Mouse (Mus musculus): Measurements from ENCODE around the gene Dars2. TPM values are rescaled to one million over a fixed set of nuclear protein-coding genes. Genes with fewer than 3 reads are reported as not detected.

The Dars2 gene
- polyA plus RNA-seq, 1 experiment from 2014 or later: 8.5 TPM

GRCm38 (mm10) chr1:161039741-161040425 lies 30.6 kb downstream of the Dars2 start:
- WGBS (ENCODE audit: missing documents): 70% methylated on average over 3 of the region's 3 CpGs
- Histone ChIP-seq H3K4me3 (ENCODE audit: inconsistent target) (no peak overlapping the region), H3K79me2 (ENCODE audit: inconsistent target) (peaks cover 15% of the 10 kb centered on the region), H3K36me3 (ENCODE audit: inconsistent target) (peaks cover 19% of the 10 kb centered on the region), H3K27ac (no peak overlapping the region)

- Histone ChIP-seq H3K36me3 (ENCODE audit: inconsistent target) (peaks cover 19% of the 10 kb centered on the region), H3K27ac (no peak overlapping the region), H3K4me3 (ENCODE audit: inconsistent target) (no peak overlapping the region), H3K79me2 (ENCODE audit: inconsistent target) (peaks cover 15% of the 10 kb centered on the region)
- 68% methylated on average over 3 of the region's 3 CpGs for WGBS (ENCODE audit: missing documents)
Measured at GRCm38 (mm10) chr1:161038968-161039721, 31.3 kb downstream of the Dars2 start.

- peaks cover 15% of the 10 kb centered on the region for H3K79me2 ChIP-seq (ENCODE audit: inconsistent target)
- peaks cover 19% of the 10 kb centered on the region for H3K36me3 ChIP-seq (ENCODE audit: inconsistent target)
- 57% methylated on average over 3 of the region's 3 CpGs for WGBS (ENCODE audit: missing documents)
- no peak overlapping the region for H3K4me3 ChIP-seq (ENCODE audit: inconsistent target)
- H3K27ac ChIP-seq: no peak overlapping the region
Measured at GRCm38 (mm10) chr1:161038004-161038403, 32.5 kb downstream of the Dars2 start.

GRCm38 (mm10) chr1:161037599-161037998 lies 32.9 kb downstream of the Dars2 start:
- WGBS (ENCODE audit: missing documents): 35% methylated on average over 3 of the region's 3 CpGs
- H3K4me3 ChIP-seq (ENCODE audit: inconsistent target): no peak overlapping the region
- peaks cover 19% of the 10 kb centered on the region for H3K36me3 ChIP-seq (ENCODE audit: inconsistent target)
- H3K79me2 ChIP-seq (ENCODE audit: inconsistent target): peaks cover 15% of the 10 kb centered on the region
- no peak overlapping the region for H3K27ac ChIP-seq

GRCm38 (mm10) chr1:161037026-161037425 lies 33.4 kb downstream of the Dars2 start:
- H3K79me2 ChIP-seq (ENCODE audit: inconsistent target): peaks cover 15% of the 10 kb centered on the region
- WGBS (ENCODE audit: missing documents): 0% methylated on average over 1 of the region's 1 CpGs
- no peak overlapping the region for H3K27ac ChIP-seq
- H3K36me3 ChIP-seq (ENCODE audit: inconsistent target): peaks cover 19% of the 10 kb centered on the region
- H3K4me3 ChIP-seq (ENCODE audit: inconsistent target): 0 out of 2 replicates have a peak overlapping the region, but pooled peaks have one; percentile 82

DNA sequence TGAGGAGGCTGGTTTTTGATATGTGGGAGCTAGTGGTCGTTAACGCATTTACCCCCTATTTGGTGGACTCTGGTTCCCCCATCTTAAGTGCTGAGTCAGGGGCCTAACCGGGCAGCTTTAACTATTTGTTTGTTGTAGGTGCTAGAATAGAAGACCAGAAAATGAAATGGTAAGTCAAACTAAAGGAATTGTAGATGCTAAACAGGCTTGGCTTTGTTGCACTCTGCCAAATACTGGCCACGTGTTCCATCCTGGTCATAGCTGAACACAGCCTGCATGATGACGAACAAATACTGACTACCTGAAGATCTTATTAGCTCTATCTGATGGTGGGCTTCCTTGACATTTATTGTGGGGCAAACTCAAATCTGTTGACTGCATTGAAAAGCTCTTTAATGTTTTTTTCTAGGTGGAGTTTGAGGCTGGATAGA lies 34.0 kb downstream of the Dars2 start:
- peak overlapping the region; percentile 81; the same call in 1 of the 2 replicates for H3K27ac ChIP-seq

GRCm38 (mm10) chr1:161035786-161036404 lies 34.6 kb downstream of the Dars2 start:
- peak overlapping the region; percentile 81 for H3K27ac ChIP-seq
- peaks cover 22% of the 10 kb centered on the region for H3K36me3 ChIP-seq (ENCODE audit: inconsistent target)
- 7% methylated on average over 6 of the region's 6 CpGs for WGBS (ENCODE audit: missing documents)

More for the DNA sequence above, 34.0 kb downstream of the Dars2 start:
- peaks cover 15% of the 10 kb centered on the region for H3K79me2 ChIP-seq (ENCODE audit: inconsistent target)
- H3K4me3 ChIP-seq (ENCODE audit: inconsistent target): peak overlapping the region; percentile 82
- WGBS (ENCODE audit: missing documents): 0% methylated on average over 5 of the region's 5 CpGs
- H3K36me3 ChIP-seq (ENCODE audit: inconsistent target): peaks cover 22% of the 10 kb centered on the region

DNA sequence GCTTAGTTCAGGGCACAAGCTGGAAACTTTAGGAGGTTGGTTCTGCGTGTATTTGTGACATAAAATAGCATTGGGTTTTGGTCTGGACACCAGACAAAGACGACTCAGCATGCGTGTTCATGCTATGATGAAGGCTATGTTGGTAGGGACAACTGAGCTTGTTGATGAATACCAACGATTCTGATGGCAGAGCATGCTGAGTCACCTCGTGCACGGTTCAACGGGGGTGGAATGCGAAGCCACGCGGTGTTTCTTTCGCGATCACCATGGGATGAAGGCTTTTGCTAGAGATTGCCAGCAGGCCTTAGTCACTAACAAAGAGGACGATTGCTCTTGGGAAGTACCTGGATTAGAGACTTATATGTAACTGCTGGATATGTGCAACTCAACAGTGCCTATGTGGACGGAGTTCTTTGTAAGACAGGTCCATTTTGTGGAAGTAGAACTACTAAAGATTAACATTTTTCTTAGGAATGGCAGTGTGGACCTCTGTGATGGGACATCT lies 35.1 kb downstream of the Dars2 start:
- Histone ChIP-seq H3K79me2 (ENCODE audit: inconsistent target) (peaks cover 15% of the 10 kb centered on the region), H3K36me3 (ENCODE audit: inconsistent target) (peaks cover 22% of the 10 kb centered on the region), H3K4me3 (ENCODE audit: inconsistent target) (peak overlapping the region; percentile 82), H3K27ac (peak overlapping the region; percentile 81)
- 0% methylated on average over 14 of the region's 14 CpGs for WGBS (ENCODE audit: missing documents)

More at GRCm38 (mm10) chr1:161035786-161036404, 34.6 kb downstream of the Dars2 start:
- H3K79me2 ChIP-seq (ENCODE audit: inconsistent target): peaks cover 15% of the 10 kb centered on the region
- peak overlapping the region; percentile 82 for H3K4me3 ChIP-seq (ENCODE audit: inconsistent target)

DNA sequence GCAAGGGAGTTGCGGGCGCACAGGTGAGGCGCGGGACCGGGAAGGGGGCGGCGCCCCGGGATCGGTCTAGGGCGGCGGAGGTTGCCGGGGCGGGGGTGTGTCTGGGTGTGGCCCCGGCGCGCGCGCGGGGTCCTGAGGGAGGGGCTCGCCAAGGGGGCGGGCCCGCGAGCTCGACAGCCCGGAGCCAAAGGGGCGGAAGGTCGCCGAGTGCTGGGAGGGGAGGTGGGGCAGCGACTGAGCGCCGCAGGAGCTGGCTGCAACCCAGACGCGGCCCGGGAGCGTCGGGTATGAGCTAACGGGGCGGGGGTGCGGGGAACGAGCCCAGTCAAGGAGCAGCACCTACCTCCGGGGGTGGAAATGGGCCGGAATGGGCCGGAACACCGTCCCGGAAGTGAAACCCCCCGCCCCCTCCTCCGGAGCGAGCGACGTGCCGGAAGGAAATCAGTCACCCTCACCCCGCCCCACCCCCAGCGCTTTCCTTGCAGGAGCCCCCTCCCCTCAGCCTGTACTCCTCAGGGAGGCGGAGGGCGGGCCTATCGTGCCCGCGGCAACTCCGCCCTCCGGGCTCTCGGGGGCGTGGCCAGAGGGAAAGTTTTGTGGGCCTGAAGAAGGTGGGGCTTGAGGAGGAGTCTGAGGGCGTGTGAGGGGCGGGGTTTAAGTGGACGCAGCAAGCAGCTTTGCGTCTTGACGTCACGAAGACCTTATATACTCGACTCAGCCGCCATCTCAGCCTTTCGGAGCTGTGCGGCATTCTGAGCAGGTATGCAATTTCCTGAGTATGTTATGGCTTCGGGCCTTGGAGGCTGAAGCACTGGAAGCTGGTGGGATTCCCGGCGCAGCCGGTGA lies 35.8 kb downstream of the Dars2 start, which contains the start of gene Zbtb37:
Gene Zbtb37, minus strand, starts transcription at position 415 of the 846 bp plus-strand sequence.
- Histone ChIP-seq H3K4me3 (ENCODE audit: inconsistent target) (peak within 1 kb of the TSS; percentile 82), H3K79me2 (ENCODE audit: inconsistent target) (peaks cover 15% of the 10 kb centered on the region), H3K27ac (peak within 1 kb of the TSS; percentile 81), H3K36me3 (ENCODE audit: inconsistent target) (peaks cover 26% of the 10 kb centered on the region)
- under 1% methylated on average over 73 of the region's 76 CpGs for WGBS (ENCODE audit: missing documents)

DNA sequence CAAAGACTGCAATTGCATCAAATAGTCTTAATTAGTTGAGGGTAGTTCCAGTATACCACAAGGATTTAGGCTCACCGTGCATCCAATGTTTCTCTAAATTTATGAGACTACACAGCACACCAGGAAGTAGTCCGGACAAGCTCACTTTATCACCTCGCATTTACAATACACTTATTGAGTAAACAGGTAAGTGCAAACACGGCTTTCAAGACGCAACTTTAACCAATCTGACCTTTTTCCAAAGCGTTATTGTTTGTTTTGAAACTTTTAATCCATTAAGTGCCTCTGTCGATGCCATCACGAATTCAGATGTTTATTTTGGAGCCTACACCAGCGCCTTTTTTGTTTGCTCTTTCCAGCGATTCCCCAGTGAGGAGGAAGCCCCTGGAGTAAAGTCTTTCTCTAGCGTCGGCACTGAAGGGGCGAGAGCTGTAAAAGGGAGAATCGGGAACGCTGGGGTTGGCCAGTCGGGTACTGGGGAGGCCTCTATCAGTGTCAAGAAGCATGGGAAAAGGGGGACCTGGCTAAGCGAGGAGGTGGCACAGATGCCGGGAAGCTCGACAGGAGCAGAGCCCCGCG lies 36.5 kb downstream of the Dars2 start:
- WGBS (ENCODE audit: missing documents): 3% methylated on average over 21 of the region's 21 CpGs
- H3K27ac ChIP-seq: peak overlapping the region; percentile 15; the same call in 1 of the 2 replicates
- H3K79me2 ChIP-seq (ENCODE audit: inconsistent target): peaks cover 15% of the 10 kb centered on the region
- peak overlapping the region; percentile 60 for H3K4me3 ChIP-seq (ENCODE audit: inconsistent target)
- peaks cover 26% of the 10 kb centered on the region for H3K36me3 ChIP-seq (ENCODE audit: inconsistent target)

DNA sequence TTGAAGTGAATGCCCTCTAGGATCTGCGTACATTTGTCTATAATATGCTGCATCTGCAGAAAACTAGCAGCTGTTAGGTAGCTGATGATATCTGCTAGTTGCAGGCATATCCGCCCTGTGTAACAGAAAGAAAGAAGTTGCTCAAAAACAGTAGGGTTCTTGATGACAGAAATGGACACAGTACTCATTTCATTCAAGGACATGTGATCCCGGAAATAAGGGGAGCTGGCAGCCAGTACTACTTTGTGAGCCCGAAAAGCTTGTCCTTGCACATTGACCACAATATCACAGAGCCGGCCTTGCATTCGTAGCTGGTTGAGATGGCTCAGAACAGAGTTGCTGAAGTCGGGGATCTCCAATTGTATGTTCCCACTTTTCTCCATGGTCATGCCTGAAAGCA lies 38.1 kb downstream of the Dars2 start:
- 73% methylated on average over 7 of the region's 7 CpGs for WGBS (ENCODE audit: missing documents)
- no peak overlapping the region for H3K4me3 ChIP-seq (ENCODE audit: inconsistent target)
- H3K27ac ChIP-seq: no peak overlapping the region
- H3K36me3 ChIP-seq (ENCODE audit: inconsistent target): peaks cover 16% of the 10 kb centered on the region
- peaks cover 15% of the 10 kb centered on the region for H3K79me2 ChIP-seq (ENCODE audit: inconsistent target)

- Histone ChIP-seq H3K36me3 (ENCODE audit: inconsistent target) (peaks cover 12% of the 10 kb centered on the region; the same call in 1 of the 2 replicates), H3K4me3 (ENCODE audit: inconsistent target) (no peak overlapping the region), H3K79me2 (ENCODE audit: inconsistent target) (peaks cover 15% of the 10 kb centered on the region), H3K27ac (no peak overlapping the region)
- WGBS (ENCODE audit: missing documents): 86% methylated on average over 9 of the region's 9 CpGs
Measured at GRCm38 (mm10) chr1:161031881-161032280, 38.6 kb downstream of the Dars2 start.

DNA sequence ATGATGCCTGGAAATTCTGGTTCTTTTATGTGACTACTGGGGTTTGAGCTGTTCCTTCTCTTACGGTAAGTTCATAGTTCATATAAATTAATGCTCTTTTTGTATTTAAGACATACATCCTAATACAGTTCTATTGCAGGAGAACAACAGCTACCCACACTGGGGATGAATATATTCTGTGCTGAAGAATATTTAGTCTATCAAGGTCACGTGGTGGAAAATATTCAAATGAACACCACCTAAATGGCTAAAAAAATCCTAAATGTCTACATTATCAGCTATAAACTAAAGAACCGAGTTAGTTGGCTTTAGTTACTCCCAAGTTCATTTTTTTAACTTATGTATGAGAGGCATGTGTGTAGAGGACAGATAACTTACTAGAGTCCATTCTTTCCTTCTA lies 40.4 kb downstream of the Dars2 start:
- Histone ChIP-seq H3K79me2 (ENCODE audit: inconsistent target) (no peaks in the 10 kb centered on the region; the same call in 1 of the 2 replicates), H3K4me3 (ENCODE audit: inconsistent target) (no peak overlapping the region), H3K27ac (no peak overlapping the region), H3K36me3 (ENCODE audit: inconsistent target) (peaks cover 8% of the 10 kb centered on the region; the same call in 1 of the 2 replicates)
- 98% methylated on average over 3 of the region's 3 CpGs for WGBS (ENCODE audit: missing documents)

Data from macrophage (primary cell).